Mouse (Mus musculus): ENCODE measurements around the gene Entpd8. TPM values are rescaled to one million over a fixed set of nuclear protein-coding genes. Genes with fewer than 3 reads are reported as not detected.

Gene Entpd8
- total RNA-seq, 2 experiments from 2014 or later = not detected

DNA sequence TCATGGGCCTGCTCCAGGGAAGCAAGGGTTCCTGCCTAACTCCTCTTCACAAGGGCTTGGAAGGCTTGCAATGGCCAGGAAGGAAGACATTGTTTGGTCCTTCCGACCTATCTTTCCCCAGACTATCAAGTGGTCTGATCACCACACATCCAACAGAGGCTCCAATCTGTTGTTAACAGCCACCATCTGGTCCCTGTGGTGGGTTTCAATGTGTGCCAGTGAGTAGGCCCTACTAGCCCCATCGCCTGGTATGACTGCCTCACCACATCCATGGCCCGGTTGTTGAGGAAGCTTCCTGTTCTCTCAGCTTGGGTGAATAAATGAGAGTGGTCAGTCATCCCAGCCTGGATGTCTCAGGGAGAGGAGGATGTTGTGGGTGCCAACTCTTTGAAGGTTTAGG is 8.5 kb downstream of the Entpd8 start:
- no peak for DNase-seq
- intact Hi-C loops (cut with DNase I; ENCODE audit: low total_unique reads) = no loop called here

DNA sequence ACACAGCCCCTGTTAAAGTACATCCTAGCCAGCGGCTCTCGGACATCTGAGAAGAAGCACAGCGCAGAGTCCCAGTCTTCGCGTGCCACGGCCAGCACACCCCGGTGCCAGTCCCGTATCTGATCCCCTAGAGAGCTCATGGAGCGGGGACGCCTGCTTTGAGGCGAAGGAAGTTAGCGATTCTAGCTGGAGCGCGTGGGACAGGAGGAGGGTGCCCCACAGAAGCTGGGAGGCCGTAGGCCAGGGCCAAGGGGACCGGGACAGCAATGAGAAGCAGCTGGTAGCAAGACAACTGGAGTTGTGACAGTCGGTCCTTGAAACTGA is 14.6 kb downstream of the Entpd8 start:
- no peak for DNase-seq
- intact Hi-C loops (cut with DNase I; ENCODE audit: low total_unique reads) = no loop called here

- intact Hi-C loops (cut with DNase I; ENCODE audit: low total_unique reads) = no loop called here
- DNase-seq = no peak
These were observed 15.2 kb downstream of the Entpd8 start, which contains the start of gene Noxa1 for GRCm38 (mm10) chr2:25095109-25095850. Noxa1 (minus strand) TSS chr2:25095149.

GRCm38 (mm10) chr2:25098005-25098615 is 18.0 kb downstream of the Entpd8 start:
- intact Hi-C loops (cut with DNase I; ENCODE audit: low total_unique reads) = no loop called here
- DNase-seq = no peak

DNA sequence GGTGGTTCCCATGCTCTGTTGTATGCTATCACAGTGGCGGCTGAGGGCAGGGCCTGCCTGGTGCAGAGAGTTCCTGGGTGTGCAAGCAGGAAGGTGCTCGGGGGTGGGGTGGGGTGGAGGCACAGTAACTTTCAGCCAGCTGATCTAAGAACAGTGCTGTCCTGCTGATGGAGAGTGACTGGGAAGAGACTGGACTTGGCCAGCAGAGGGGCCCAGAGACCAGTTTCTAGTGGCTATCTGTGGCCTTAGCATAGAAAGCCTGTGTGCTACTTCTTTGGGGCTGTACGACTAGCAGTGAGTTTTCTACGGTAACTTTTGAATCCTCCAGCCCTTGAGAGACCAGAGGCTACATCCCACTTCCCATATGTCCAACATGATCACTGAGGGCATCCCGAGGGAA is 18.9 kb downstream of the Entpd8 start:
- intact Hi-C loops (cut with DNase I; ENCODE audit: low total_unique reads) = no loop called here
- peak; percentile 40 for DNase-seq

DNA sequence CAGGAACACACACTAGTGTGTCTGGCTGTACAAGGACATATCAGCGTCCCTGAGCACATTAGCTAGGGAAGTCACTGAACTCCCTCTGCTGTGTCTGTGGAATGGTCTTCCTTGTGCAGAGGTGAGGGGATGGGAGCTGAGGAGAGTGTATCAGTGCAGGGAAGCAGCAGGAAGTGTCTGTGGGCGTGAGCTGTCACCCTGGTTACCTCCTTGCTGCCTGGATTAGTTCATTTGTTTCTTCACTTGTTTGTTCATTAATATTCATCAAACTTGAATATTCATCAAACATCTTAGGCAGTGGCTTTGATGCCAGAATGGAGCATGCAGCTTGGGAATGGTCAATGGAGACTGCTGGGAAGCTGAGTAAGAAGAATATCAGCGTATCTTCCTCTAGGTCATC is 19.6 kb downstream of the Entpd8 start:
- intact Hi-C loops (cut with DNase I; ENCODE audit: low total_unique reads) = no loop called here

DNA sequence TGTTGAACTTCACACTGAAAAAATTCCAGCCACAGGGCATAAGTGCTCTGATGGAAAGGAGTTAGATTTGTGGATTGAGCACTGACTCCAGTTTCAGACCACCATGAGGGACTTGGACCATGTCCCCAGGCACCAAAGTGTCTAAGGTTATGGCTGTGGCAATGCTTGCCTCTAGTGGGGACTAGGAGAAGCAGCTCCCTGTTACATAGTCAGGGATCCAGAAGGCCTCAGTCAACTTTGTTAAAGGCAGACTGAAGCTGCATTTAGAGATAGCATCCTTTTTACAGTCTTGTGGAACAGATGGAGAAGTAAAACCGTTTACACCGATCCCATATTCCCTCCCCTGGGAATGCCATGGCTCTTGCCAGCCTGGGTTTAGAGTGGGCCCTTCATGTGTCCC is 24.0 kb downstream of the Entpd8 start:
- intact Hi-C loops (cut with DNase I; ENCODE audit: low total_unique reads) = no loop called here

More for the DNA sequence above, 19.6 kb downstream of the Entpd8 start:
- no peak for DNase-seq

DNA sequence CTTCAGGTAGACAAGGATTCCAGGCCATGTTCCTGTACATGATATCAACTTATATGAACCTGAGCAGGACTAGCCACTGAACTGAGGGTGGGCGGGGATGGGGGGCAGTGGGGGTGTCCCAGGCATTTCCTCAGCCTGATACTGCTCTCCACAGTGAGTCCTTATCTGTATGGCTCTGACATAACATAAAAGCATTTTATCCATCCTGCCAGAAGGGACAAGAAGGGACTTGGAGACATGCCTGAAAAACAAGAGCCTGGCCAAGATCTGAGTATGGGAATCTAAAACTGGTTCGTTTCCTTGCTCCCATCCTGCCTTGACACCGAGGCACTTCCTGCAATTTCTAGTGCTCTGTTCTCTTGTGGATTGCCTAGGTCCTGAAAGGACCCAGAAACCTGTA is 25.9 kb downstream of the Entpd8 start:
- intact Hi-C loops (cut with DNase I; ENCODE audit: low total_unique reads) = no loop called here
- DNase-seq = no peak

More for the DNA sequence above, 24.0 kb downstream of the Entpd8 start:
- DNase-seq = no peak

- DNase-seq = no peak
These were observed 29.4 kb downstream of the Entpd8 start for GRCm38 (mm10) chr2:25109487-25109886.

GRCm38 (mm10) chr2:25110505-25111183 is 30.5 kb downstream of the Entpd8 start:
- no peak for DNase-seq
- intact Hi-C loops (cut with DNase I; ENCODE audit: low total_unique reads) = no loop called here

More at GRCm38 (mm10) chr2:25109487-25109886, 29.4 kb downstream of the Entpd8 start:
- intact Hi-C loops (cut with DNase I; ENCODE audit: low total_unique reads) = no loop called here

DNA sequence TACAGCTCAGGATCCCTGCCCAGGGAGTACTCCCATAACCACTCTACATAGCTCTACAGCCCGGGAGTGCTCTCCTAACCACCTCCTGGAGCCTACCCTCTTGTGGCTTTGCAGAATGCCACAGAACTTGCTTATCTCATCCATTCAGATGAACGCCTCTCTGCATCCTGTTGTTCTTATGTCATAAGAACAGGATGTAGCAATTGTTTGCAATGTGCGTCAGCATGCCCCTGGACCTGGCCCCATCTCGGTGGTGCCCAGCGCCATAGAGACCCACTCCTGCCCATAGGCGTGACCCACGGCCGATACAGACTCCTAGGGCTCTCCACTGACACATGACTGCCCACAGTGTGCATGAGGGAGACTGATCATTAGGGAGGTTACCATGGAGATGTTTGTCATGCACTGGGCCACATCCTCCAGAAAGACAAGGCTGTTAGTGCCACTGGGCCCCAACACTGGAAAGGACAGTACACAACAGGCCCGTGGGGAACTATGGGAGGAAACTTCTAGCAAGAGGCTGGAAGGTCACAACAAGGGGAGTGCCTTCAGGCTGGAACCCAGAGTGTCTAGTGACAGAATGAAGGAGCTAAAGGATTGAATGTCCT is 31.2 kb downstream of the Entpd8 start:
- intact Hi-C loops (cut with DNase I; ENCODE audit: low total_unique reads) = no loop called here
- DNase-seq = no peak

DNA sequence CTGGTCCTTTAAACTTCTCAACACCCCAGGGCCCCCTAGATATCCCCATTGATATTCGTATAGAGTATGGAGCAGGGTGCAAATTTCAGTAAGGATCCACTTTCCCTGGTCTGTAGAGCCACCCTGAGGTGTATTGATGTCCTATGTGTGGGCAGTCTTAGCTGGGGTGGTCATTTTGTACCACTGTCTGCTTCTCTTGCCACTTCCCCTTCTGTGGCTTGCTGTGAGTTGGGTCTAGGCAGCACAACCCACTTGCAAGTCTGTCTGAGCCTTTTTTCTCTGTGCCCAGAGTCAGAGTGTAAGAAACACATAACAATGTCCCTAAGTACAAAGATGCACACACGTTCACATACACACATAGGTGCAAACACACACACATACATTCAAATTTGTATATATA is 34.2 kb downstream of the Entpd8 start:
- no peak for DNase-seq
- intact Hi-C loops (cut with DNase I; ENCODE audit: low total_unique reads) = no loop called here

- intact Hi-C loops (cut with DNase I; ENCODE audit: low total_unique reads) = no loop called here
- no peak for DNase-seq
These were observed 35.3 kb downstream of the Entpd8 start for GRCm38 (mm10) chr2:25115442-25115841.

DNA sequence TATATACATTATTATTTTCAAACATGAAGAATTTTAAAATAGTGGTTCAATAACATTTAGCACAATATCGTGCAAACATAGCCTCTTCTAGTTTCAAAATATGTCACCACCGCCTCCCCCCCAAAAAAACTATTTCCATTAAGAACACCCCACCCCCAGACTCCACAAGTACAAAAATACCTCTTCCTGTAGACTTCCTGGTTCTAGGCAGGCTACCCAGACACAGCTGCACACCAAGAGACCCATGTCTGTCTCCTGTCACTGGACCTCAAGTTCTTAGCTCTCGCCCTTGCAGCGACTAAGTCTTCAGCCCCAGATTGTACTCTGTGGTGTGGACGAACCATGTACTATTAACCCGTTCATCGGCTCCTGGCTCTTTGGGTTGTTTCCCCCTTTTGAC is 40.9 kb downstream of the Entpd8 start:
- intact Hi-C loops (cut with DNase I; ENCODE audit: low total_unique reads) = no loop called here

DNA sequence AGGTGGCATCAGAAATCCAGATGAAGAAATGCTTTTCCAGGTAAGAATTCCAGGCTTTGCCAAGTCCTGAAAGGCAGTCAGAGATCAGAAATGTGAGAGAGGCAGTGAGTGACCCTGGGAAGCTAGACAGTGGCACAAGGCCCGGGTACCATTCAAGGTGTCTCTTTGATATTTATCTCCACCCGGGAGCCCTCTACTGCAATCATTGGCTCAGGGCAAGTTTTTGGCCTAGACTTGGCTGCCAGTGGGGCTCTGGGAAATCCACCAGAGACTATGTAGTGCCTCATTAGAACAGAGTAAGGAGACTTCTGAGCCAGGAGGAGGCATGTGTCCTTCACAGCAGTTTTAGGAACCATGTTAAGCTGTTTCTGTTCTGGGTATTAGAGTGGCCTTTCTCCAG is 42.6 kb downstream of the Entpd8 start:
- DNase-seq = no peak
- intact Hi-C loops (cut with DNase I; ENCODE audit: low total_unique reads) = no loop called here

More for the DNA sequence above, 40.9 kb downstream of the Entpd8 start:
- DNase-seq = no peak

DNA sequence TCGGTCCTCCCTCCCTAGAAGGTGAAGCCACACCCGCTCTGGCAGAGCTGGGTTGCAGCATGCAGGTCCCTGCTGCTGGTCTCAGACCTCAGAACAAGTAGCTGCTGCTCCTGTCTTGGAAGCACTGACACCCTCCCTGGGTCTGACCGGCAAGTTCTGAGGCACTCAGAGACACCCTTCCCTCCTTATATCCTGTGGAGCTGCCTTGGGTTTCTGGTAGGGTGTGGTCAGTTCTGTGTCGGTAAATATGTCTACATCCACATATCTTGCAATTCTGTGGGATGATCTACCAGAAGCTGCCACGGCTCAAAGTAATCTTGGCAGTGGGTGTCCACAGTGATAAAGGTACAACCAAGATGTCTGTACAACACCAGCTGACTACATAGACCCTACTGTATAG is 43.4 kb downstream of the Entpd8 start:
- intact Hi-C loops (cut with DNase I; ENCODE audit: low total_unique reads) = no loop called here
- no peak for DNase-seq

- intact Hi-C loops (cut with DNase I; ENCODE audit: low total_unique reads) = no loop called here
These were observed 44.3 kb downstream of the Entpd8 start for GRCm38 (mm10) chr2:25124411-25124810.

GRCm38 (mm10) chr2:25125146-25125545 is 45.0 kb downstream of the Entpd8 start:
- DNase-seq = no peak
- intact Hi-C loops (cut with DNase I; ENCODE audit: low total_unique reads) = loop anchor here (5.0 kb wide), 2 partner anchors 37 to 52 kb away; no protein-coding TSS in a partner anchor

More at GRCm38 (mm10) chr2:25124411-25124810, 44.3 kb downstream of the Entpd8 start:
- DNase-seq = no peak

- intact Hi-C loops (cut with DNase I; ENCODE audit: low total_unique reads) = loop anchor here (5.0 kb wide), 2 partner anchors 36 to 51 kb away; no protein-coding TSS in a partner anchor
- no peak for DNase-seq
These were observed 46.2 kb downstream of the Entpd8 start for GRCm38 (mm10) chr2:25126011-25127010.
